In genomic region chr5:68353211-68353610, GRCm38 (mm10) we compare ENCODE assay signal across 19 mouse cellular contexts.
DNase-seq lines count a peak whose midpoint lies in the region; ATAC-seq and TF ChIP-seq lines count a peak whose summit lies in the region.
"Had no signal": no experiment of that assay in that cellular context is flagged by ENCODE, and none has a peak within 500 bp of the region (broad histone marks: within the 10 kb centered on the region; RNA-seq: fewer than 3 reads in every experiment).

No protein-coding gene starts in this region.

- DNase-seq in hindbrain, embryonic 11.5 days (ENCODE audit: low spot score): no peak
- peak; percentile 96 for DNase-seq in cerebellum, adult 11-12 months
- peak; percentile 88 to 93 for DNase-seq in cerebellum, postnatal 10 days
- peak; percentile 46 for DNase-seq in hindbrain, postnatal 0 days (ENCODE audit: low spot score)
- no peak for DNase-seq in liver
- DNase-seq in adipocyte (ENCODE audit: low spot score): no peak
- DNase-seq: adrenal gland, postnatal 25 days; forebrain, postnatal 0 days; liver, embryonic 13.5 days; spleen, adult 18-20 months; thymus, adult 2 months had no signal

- H3K4me3 ChIP-seq in hindbrain, embryonic 11.5 days (ENCODE audit: low read depth, low read length): no peak overlapping the region
- no peak overlapping the region for H3K4me3 ChIP-seq in hindbrain, embryonic 12.5 days
- no peak overlapping the region for H3K4me3 ChIP-seq in hindbrain, postnatal 0 days (ENCODE audit: low read length)
- H3K4me3 ChIP-seq: embryonic facial prominence, embryonic 12.5 days; heart, embryonic 12.5 days; intestine, embryonic 15.5 days; kidney, embryonic 15.5 days; limb, embryonic 10.5 days; liver, embryonic 13.5 days; megakaryocyte, embryonic 14.5 days had no signal

- H3K9ac ChIP-seq in hindbrain, embryonic 11.5 days (ENCODE audit: low read depth, low read length): no peak overlapping the region
- H3K9ac ChIP-seq in hindbrain, embryonic 12.5 days: no peak overlapping the region
- no peak overlapping the region for H3K9ac ChIP-seq in hindbrain, postnatal 0 days (replicated peaks; ENCODE audit: low read length)
- H3K9ac ChIP-seq: embryonic facial prominence, embryonic 12.5 days; forebrain, postnatal 0 days; heart, embryonic 12.5 days; intestine, embryonic 15.5 days; kidney, embryonic 15.5 days; liver, embryonic 13.5 days had no signal

- H3K27ac ChIP-seq in hindbrain, embryonic 11.5 days (ENCODE audit: low read depth, low read length): no peak overlapping the region
- H3K27ac ChIP-seq in hindbrain, embryonic 12.5 days: no peak overlapping the region
- H3K27ac ChIP-seq in hindbrain, postnatal 0 days: no peak overlapping the region
- H3K27ac ChIP-seq: embryonic facial prominence, embryonic 12.5 days; intestine, embryonic 15.5 days; kidney, embryonic 15.5 days; limb, embryonic 10.5 days; liver, embryonic 13.5 days had no signal

- H3K4me2 ChIP-seq in hindbrain, embryonic 11.5 days (replicated peaks; ENCODE audit: low read depth, low read length): no peak overlapping the region
- no peak overlapping the region for H3K4me2 ChIP-seq in hindbrain, embryonic 12.5 days (replicated peaks)
- H3K4me2 ChIP-seq in hindbrain, postnatal 0 days (ENCODE audit: low read depth, low read length): no peak overlapping the region
- H3K4me2 ChIP-seq: embryonic facial prominence, embryonic 12.5 days; heart, embryonic 12.5 days; intestine, embryonic 15.5 days; kidney, embryonic 15.5 days; liver, embryonic 13.5 days had no signal

- 57% methylated on average over 4 of the region's 4 CpGs for WGBS in hindbrain, embryonic 11.5 days
- WGBS in hindbrain, embryonic 12.5 days: 59% methylated on average over 4 of the region's 4 CpGs
- 64% methylated on average over 4 of the region's 4 CpGs for whole genome bisulfite sequencing in hindbrain, postnatal 0 days

- H3K36me3 ChIP-seq in hindbrain, embryonic 11.5 days (ENCODE audit: control insufficient read depth, insufficient read depth, low read length): no peaks in the 10 kb centered on the region
- no peaks in the 10 kb centered on the region for H3K36me3 ChIP-seq in hindbrain, embryonic 12.5 days
- no peaks in the 10 kb centered on the region for H3K36me3 ChIP-seq in hindbrain, postnatal 0 days (ENCODE audit: insufficient read depth, low read length)
- H3K36me3 ChIP-seq: embryonic facial prominence, embryonic 12.5 days; heart, embryonic 12.5 days; intestine, embryonic 15.5 days; kidney, embryonic 15.5 days; limb, embryonic 10.5 days; liver, embryonic 13.5 days had no signal

- no peaks in the 10 kb centered on the region for H3K27me3 ChIP-seq in hindbrain, embryonic 11.5 days (ENCODE audit: control insufficient read depth, insufficient read depth, low read length)
- H3K27me3 ChIP-seq in hindbrain, embryonic 12.5 days: no peaks in the 10 kb centered on the region
- H3K27me3 ChIP-seq in hindbrain, postnatal 0 days (ENCODE audit: insufficient read depth, low read length): no peaks in the 10 kb centered on the region
- H3K27me3 ChIP-seq: embryonic facial prominence, embryonic 12.5 days; heart, embryonic 12.5 days; intestine, embryonic 15.5 days; kidney, embryonic 15.5 days; liver, embryonic 13.5 days; megakaryocyte, embryonic 14.5 days had no signal

- H3K4me1 ChIP-seq in hindbrain, embryonic 11.5 days (replicated peaks; ENCODE audit: control insufficient read depth, insufficient read depth, low read length): no peaks in the 10 kb centered on the region
- no peaks in the 10 kb centered on the region for H3K4me1 ChIP-seq in hindbrain, embryonic 12.5 days
- no peaks in the 10 kb centered on the region for H3K4me1 ChIP-seq in hindbrain, postnatal 0 days (ENCODE audit: insufficient read depth, low read length)
- H3K4me1 ChIP-seq: heart, embryonic 12.5 days; intestine, embryonic 15.5 days; kidney, embryonic 15.5 days; liver, embryonic 13.5 days; megakaryocyte, embryonic 14.5 days had no signal

- TF ChIP-seq CTCF in hindbrain, postnatal 0 days (IDR thresholded peaks at IDR 0.05; ENCODE audit: low read depth): no peak

- no peaks in the 10 kb centered on the region for H3K9me3 ChIP-seq in hindbrain, embryonic 11.5 days (ENCODE audit: control insufficient read depth, low read length)
- no peaks in the 10 kb centered on the region for H3K9me3 ChIP-seq in hindbrain, embryonic 12.5 days (replicated peaks)
- no peaks in the 10 kb centered on the region for H3K9me3 ChIP-seq in hindbrain, postnatal 0 days (ENCODE audit: low read length)
- H3K9me3 ChIP-seq: embryonic facial prominence, embryonic 12.5 days; heart, embryonic 12.5 days; intestine, embryonic 15.5 days; kidney, embryonic 15.5 days; limb, embryonic 10.5 days; megakaryocyte, embryonic 14.5 days had no signal

- peak; percentile 30; the same call in 1 of the 2 replicates for ATAC-seq in hindbrain, embryonic 11.5 days (ENCODE audit: low FRiP score)
- no peak for ATAC-seq in hindbrain, embryonic 12.5 days (ENCODE audit: low FRiP score)
- ATAC-seq in hindbrain, postnatal 0 days: peak; percentile 83; the same call in 1 of the 2 replicates
- ATAC-seq: forebrain, postnatal 0 days; intestine, embryonic 15.5 days; midbrain, embryonic 16.5 days had no signal

Comparison
In these comparisons a context has a peak if more than half of its experiments do, and no peak if none do; other contexts are left out.
1. DNase-seq: peak in cerebellum, adult 11-12 months (single experiment), cerebellum, postnatal 10 days (2 of 2) and hindbrain, postnatal 0 days (single experiment); none in hindbrain, embryonic 11.5 days (single experiment), liver (single experiment) and adipocyte (single experiment).